Mouse (Mus musculus) retina, postnatal 7 days (tissue): ENCODE data around the gene Exoc4.
A peak's percentile ranks its signal among the peaks of the same experiment; 100 is the strongest.

Source experiments
- DNase-seq: peaks from one replicate; pipeline ENCODE4 v3.0.0-alpha.2; 2012; ENCODE audit warnings: low read depth, low spot score

Gene Exoc4

GRCm38 (mm10) chr6:33866901-33867580 is 618.2 kb downstream of the Exoc4 start:
- DNase-seq: no peak

GRCm38 (mm10) chr6:33869251-33869650 is 620.4 kb downstream of the Exoc4 start:
- DNase-seq: no peak

GRCm38 (mm10) chr6:33870468-33871142 is 621.7 kb downstream of the Exoc4 start:
- no peak for DNase-seq

GRCm38 (mm10) chr6:33871286-33871685 is 622.4 kb downstream of the Exoc4 start:
- no peak for DNase-seq

GRCm38 (mm10) chr6:33872192-33872591 is 623.3 kb downstream of the Exoc4 start:
- DNase-seq: no peak

GRCm38 (mm10) chr6:33873000-33873399 is 624.1 kb downstream of the Exoc4 start:
- DNase-seq: no peak

GRCm38 (mm10) chr6:33874291-33875014 is 625.6 kb downstream of the Exoc4 start:
- no peak for DNase-seq

GRCm38 (mm10) chr6:33884141-33884683 is 635.3 kb downstream of the Exoc4 start:
- no peak for DNase-seq

GRCm38 (mm10) chr6:33886941-33887340 is 638.1 kb downstream of the Exoc4 start:
- no peak for DNase-seq

GRCm38 (mm10) chr6:33890926-33891325 is 642.0 kb downstream of the Exoc4 start:
- no peak for DNase-seq

- DNase-seq: no peak
Observed at GRCm38 (mm10) chr6:33892142-33892541, 643.3 kb downstream of the Exoc4 start.

- no peak for DNase-seq
Observed at GRCm38 (mm10) chr6:33899973-33900372, 651.1 kb downstream of the Exoc4 start.

- no peak for DNase-seq
Observed at GRCm38 (mm10) chr6:33900615-33901014, 651.7 kb downstream of the Exoc4 start.

GRCm38 (mm10) chr6:33905099-33905498 is 656.2 kb downstream of the Exoc4 start:
- no peak for DNase-seq

GRCm38 (mm10) chr6:33910671-33911070 is 661.8 kb downstream of the Exoc4 start:
- no peak for DNase-seq

GRCm38 (mm10) chr6:33913072-33913471 is 664.2 kb downstream of the Exoc4 start:
- DNase-seq: no peak

- no peak for DNase-seq
Observed at GRCm38 (mm10) chr6:33913486-33913885, 664.6 kb downstream of the Exoc4 start.

- no peak for DNase-seq
Observed at GRCm38 (mm10) chr6:33913964-33914363, 665.1 kb downstream of the Exoc4 start.

- no peak for DNase-seq
Observed at GRCm38 (mm10) chr6:33923571-33923970, 674.7 kb downstream of the Exoc4 start.

GRCm38 (mm10) chr6:33924888-33925287 is 676.0 kb downstream of the Exoc4 start:
- DNase-seq: no peak

GRCm38 (mm10) chr6:33929342-33930086 is 680.6 kb downstream of the Exoc4 start:
- peak; percentile 57 for DNase-seq
